Mouse (Mus musculus) left cerebral cortex, postnatal 36 days (tissue): ENCODE measurements at regions not wholly inside any gene's neighbourhood (a gene's known extent, or its start where the extent isn't known, plus 50 kb on each side); places are given as distances from the start of the nearest gene placed in this dataset.

Experiments
- DNase-seq, 2 experiments: peaks; one replicate each; pipeline ENCODE4 v3.0.0; 2021 to 2022; ENCODE audit warnings: low spot score in 2 of 2, mixed read lengths in 1 of 2
- intact Hi-C: fragments of 180-260 bp; cut with DNase I; formaldehyde crosslinking; loops from one replicate; pipeline ENCODE4 v1.15.1; 2025

DNA sequence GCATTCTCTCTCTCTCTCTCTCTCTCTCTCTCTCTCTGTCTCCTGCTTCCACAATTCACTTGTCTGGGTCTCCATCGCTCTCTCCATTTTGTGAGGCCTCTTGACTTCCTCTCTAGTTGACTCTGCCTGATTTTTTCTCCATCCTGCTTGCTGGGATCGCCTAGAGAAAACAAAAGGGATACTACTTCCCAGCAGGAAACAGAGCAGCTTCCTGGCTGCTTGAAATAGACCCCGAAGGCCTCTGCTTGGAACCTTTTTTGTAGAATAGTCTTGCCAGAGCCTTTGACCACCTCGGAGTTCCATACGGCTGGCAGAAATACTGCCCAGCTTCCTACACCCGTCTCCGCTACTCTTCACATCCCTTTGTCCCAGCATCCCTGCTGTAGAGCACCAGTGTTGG lies 210.7 kb downstream of the Zfp36l1 start:
- DNase-seq: no peak
- intact Hi-C loops: no loop called here

DNA sequence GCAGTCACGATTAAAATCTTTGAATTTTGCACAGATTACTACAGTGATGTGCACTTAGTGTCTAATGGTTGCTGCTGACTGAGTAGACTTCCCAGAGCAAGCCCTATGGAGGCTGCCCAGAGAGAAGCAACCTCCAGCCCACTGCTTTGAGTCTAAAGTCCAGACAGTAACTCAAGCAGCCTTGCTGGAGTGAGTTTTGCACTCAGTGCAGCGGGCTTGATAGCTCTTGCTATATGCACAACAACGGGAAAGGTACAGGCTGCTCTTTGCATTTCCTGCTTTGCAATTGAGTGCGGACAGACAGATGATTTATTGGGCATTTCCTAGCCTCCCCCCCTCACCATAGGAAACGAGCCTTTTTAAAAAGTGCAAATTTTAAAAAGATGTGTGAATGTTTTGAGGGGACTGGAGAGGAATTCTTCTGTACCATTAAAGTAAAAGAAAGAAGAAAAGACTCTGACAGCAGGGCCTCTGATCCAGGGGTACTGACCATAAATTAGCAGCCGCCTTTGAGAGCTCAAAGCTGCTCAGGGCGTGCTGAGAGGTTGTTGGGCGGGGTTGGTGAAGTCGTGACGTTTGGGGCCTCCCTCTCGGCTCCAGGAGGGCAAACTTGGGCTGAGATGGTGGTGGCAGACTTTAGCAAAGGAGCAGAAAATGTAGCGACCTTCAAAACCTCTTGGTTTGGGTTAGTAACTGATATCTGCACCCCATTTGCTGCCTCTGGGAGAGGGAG lies 214.4 kb downstream of the Zfp36l1 start:
- DNase-seq: no peak
- intact Hi-C loops: no loop called here

DNA sequence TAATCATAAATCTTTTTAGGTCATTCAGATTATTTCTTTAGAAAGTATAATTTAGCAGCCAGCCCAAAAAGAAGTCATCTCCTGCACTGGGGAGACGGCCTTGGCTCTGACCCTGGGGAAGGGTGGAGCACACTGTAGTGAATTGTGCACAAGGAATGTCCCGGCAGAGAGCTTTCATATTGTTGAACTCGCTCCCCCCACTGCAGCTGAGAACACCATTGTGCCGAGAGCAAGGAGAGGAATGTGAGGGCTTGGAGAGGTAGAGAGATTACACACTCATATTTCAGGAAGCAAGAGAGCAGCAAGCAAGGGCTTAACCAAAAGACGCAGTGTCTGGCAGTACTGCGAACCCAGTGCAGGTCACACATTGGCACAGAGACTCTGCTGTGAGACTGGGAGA lies 216.8 kb downstream of the Zfp36l1 start:
- intact Hi-C loops: no loop called here
- DNase-seq: no peak

DNA sequence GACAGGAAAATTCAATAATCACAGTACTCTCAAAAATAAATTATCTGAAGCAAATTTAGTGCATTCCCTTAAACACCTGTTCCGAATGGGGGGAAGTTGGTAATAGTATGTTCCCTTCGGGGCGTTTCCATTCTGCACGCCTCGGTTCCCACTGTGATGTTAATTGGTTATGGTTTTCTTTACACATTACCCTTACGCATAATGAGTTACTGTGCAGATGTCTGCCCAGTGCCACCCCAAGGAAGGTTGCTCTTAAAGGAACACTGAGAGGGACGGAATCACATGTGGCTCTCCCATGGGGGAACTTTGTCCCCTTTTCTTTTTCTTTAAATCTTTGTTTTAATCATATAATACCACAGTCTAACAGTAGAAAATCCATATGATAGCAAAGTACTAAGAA lies 217.5 kb downstream of the Zfp36l1 start:
- no peak for DNase-seq
- intact Hi-C loops: no loop called here

DNA sequence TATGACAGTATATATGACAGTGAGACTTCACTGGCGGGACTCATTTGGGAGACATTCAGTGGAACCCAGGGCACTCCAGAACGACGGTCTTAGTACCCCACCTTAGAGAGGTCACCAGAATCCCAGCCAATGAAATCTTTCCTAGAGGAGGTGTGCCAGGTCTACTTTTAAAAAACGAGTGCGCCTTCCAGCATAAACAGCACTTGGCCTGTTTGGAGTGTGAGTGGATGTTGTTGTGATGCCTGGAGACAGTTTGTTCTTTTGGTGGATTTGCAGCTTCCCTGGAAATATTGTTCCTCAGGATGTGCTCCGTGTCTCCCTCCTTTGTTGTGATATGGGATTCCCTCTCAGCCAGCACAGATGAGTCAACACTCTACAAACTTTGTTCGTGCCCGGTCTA lies 219.9 kb downstream of the Zfp36l1 start:
- DNase-seq: no peak
- intact Hi-C loops: no loop called here

DNA sequence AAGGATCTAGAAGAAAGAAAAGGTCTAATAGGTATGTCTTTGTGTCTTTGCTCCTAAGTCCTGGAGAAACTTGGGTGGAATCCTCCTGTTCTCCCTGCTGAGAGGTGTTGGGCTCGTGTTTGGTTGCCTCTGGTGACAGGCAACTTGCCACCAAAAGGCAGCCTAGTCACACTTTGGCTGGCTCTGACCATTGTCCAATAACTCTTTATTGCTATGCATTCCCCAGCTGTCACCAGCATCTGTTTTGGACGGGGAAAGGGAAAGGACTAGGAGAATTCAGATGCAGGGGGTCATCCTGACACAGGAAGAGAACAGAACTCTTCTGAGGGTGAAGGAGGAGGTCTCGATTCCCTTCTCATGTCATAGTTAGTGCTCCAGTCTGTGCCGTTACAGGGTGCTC lies 220.9 kb downstream of the Zfp36l1 start:
- intact Hi-C loops: no loop called here
- DNase-seq: no peak

DNA sequence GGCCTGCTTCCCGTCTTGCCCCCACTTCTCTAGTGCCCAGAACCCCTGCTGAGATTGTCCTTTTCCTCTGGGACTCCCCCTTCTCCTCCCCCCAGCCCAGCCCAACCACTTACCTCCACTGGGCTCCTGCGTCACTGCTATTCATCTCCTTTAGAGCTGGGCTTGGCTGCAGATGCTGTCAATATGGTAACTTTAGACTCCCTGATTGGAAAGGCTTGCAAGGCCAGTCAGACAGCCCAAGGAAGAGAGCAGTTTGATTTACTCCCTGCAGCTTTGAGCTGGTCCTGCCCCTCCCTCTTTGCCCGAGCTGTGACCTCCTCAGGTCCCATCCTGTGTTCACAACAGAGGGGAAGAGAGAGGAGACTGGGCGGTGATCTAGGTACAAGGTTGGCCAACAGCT lies 221.9 kb downstream of the Zfp36l1 start:
- intact Hi-C loops: no loop called here
- no peak for DNase-seq

DNA sequence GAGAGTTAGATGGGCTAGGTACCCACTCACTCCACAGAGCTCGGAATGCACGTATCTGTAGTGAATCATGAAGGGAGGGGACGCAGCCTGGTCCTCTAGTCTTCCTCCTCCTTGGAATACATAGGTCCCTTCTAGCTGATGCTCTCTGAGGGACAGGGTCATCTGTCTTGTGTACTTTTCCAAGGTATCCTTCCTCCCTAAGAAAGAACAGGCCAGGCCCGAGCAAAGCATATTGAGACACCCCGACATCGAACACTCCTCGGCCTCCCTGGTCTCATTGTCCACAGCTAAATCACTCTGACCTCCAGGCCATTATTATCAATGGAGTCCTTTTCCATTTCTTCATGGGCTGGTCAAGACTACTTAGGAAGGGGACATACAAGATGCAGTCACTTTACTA lies 222.5 kb downstream of the Zfp36l1 start:
- intact Hi-C loops: no loop called here
- DNase-seq: no peak

DNA sequence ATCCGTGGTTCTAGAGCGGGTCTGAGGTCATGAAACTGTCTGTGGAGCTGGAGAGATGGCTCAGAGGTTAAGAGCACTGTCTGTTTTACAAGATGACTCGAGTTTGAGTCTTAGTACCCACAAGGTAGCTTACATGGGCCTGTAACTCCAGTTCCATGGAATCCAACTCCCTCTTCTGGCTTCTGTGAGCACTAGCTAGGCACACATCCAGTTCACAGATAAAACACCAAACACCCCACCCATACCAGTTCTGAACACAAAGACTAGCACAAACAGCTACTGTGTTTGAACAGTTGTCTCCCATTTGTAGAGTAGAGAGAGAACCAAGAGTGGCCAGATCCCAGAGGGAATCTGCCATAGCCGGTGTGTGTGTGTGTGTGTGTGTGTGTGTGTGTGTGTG lies 224.0 kb downstream of the Zfp36l1 start:
- no peak for DNase-seq
- intact Hi-C loops: no loop called here

DNA sequence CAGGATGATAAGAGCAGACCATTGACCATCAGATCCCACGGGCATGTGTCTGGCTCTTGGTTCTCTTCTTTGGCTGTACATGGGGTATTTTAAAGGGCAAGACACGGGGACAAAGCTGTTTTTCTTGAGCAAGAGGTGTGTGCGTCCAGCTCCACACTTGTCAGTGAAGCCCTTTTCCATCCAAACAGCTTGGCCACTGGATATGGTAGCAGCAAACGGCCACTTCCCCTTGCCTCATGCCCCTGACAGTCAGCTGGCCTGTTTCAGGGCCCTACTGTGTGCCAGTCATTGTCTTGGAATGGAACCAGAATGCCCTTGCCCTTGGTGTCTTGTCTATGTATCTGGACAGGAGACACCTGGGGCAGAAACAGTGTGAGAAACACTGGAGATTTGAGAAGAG lies 224.7 kb downstream of the Zfp36l1 start:
- intact Hi-C loops: no loop called here

DNA sequence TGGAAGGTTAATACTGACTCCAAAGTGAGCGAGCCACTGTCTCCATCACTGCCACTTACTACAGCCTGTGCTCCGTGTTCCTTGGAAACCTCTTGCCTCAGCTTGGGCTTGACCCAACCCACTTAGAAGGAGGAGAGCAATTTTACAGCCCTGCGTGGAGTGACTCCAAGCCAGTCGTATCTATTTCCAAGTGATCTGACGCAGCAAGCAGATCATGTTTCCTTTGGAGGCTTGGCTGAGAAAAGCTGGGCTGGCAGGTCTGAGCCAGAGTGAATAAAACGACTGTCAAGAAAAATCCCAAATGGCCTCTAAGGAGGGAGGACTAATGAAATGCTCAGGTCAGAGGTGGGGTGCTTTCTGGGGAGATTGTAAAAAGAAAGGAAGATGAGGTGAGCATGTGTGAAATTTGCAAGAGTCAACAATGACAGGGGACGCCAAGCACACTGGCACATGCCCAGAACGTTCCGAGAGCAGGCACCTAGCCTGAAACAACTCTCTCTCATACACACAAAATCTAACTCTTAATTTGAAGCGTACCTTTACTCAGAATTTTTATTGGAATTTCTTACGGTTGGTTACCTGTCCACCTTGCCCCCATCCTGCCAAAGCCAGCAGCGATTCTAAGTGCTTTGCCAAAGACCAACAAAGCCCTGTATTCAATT lies 225.5 kb downstream of the Zfp36l1 start:
- no peak for DNase-seq
- intact Hi-C loops: no loop called here

More for the DNA sequence above, 224.7 kb downstream of the Zfp36l1 start:
- no peak for DNase-seq

DNA sequence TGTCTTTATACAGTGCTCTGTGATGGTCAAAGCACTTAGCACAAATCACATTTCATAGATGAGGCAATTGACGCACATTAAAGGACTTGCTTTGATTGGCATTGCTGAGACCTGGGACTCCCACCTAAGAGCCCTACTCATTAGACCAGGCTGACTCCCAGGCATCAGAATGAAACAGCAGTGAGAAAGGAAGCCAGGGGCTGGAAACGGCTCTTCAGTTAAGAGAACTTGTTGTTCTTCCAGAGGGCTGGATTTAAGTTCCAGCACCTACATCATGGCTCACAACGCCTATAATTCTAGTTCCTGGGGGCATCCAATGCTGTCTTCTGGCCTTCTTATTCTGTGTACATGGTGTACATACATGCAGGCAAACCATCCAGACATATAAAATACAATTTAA lies 226.3 kb downstream of the Zfp36l1 start:
- intact Hi-C loops: no loop called here

DNA sequence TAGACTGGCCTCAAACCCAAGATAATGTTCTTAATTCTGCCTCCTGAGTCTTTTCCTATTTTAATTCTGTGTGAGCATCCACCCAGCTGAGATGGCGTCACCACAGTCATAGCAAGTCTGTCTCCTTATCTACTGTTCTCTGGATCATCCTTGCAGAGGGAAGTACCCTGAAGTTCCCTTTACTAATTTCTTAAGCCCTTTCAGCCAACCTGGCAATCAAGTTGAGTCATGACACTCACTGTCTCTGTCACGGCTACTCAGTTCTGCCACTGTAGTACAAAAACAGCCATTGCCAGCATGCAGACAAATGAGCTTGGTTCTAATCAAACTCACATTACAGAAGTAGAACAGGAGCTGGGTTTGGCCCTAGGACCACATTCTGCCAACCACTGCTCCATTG lies 227.5 kb downstream of the Zfp36l1 start:
- intact Hi-C loops: no loop called here
- no peak for DNase-seq

More for the DNA sequence above, 226.3 kb downstream of the Zfp36l1 start:
- DNase-seq: no peak

DNA sequence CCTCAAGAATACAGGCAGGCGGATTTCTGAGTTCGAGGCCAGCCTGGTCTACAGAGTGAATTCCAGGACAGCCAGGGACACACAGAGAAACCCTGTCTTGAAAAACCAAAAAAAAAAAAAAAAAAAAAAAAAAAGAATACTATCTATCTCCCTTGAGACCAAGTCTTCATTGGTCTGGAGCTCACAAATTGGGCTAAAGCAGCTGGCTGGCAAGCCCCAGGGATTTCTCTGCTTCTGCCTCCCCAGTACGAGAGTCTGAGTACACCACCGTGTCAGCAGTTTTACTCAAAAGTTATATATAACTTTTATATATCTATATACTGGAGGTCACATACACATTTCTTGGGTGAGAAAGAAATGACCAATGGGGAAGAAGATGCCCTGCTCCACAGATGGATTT lies 229.2 kb downstream of the Zfp36l1 start:
- intact Hi-C loops: no loop called here
- no peak for DNase-seq

DNA sequence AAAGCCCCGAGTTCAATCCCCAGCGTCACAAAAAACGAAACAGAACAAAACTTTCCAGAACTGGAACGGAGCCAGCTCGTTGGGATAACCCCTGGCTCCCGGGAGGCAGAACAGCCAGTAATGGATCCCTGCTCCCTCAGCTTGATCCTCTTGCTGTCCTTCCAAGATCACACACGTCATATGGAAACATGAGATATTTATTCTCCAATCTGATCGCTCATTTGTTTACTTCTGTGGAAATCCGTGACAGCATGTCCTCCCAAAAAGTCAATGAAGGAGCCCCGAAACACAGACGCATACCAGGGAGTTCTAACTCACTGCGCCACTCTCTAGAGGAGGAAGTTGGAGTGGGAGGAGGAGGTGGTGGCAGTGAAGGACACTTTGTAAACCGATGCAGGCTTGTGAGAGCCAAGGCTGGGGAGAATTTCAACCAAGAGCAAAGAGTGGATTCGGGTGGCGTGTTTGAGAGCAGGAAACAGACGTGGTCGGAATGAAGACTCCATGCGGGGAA lies 232.0 kb downstream of the Zfp36l1 start:
- intact Hi-C loops: no loop called here
- DNase-seq: no peak

DNA sequence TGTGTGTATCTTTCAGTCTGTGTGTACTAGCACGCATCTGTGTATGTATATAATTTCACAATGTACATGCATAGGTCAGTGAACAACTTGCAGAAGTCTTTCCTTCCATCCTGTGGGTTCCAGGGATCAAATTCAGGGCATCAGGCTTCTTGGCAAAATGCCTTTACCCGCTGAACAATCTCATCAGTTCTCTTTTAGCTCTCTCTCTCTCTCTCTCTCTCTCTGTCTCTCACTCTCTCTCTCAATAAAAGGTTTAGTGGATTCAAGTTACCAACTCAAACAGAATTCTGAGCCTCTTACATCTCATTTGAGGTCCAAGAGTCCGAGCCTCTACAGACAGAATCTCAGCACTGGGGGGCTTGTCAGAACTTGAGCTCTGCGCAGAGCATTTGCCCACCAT lies 232.5 kb downstream of the Zfp36l1 start:
- intact Hi-C loops: no loop called here
- no peak for DNase-seq

DNA sequence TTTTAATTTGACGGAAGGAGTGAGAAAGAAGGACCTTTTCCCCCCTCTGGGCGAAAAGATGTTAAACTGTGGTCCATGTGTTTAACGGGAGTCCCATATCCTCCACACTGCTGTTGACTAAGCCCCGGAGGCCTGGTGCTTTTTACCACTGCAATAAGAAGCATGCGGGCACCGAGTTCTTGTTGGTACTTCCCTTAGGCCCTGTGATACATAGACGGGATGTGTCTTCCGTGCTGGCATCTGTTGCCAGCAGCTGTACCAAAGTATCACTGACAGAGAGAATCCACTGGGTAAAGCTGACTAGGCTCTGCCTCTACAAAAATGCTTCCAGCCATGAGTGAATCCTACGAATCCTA lies 232.9 kb downstream of the Zfp36l1 start:
- intact Hi-C loops: loop anchor here (5.0 kb wide), 1 partner anchor 128 kb away; no protein-coding TSS in a partner anchor
- no peak for DNase-seq

DNA sequence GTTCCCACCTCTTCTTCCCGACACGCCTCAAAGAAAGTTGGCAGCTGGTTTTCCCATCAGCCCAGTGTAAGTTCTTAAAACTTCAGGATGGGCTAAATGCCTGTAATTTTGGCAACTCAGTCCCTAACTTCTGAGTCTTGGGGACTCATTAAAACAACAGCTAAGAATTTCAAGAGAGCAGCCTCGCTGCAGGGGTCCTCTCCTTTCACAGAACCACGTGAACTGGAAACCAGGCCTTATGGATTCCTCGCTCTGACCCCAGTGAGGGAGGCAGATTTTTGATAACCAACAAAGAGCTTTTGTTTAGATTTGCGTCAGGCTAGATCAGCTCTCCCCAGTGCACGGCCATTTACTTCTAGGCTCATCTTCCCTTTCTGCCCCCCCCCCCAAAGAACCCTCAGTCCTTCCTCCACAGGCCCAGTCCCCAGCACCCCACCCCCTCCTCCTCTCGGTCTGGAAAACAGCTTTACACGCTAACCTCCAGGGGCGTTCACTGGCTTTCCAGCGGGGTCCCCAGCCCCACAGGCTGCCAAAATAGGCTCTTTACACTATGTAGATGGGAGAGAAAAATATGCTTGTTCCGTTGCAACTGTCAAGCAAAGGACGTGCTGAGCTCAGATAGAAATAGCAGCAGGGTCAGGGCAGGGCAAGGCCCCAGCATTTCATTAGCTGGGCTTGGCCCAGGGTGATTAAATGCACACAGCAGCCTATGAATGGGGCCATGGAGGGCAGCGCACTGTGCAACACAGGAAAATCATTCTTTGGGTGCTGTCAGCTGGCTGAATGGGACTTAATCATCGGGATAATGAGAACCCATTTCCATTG lies 233.5 kb downstream of the Zfp36l1 start:
- intact Hi-C loops: loop anchor here (5.0 kb wide), 1 partner anchor 127 kb away; no protein-coding TSS in a partner anchor
- DNase-seq: no peak

DNA sequence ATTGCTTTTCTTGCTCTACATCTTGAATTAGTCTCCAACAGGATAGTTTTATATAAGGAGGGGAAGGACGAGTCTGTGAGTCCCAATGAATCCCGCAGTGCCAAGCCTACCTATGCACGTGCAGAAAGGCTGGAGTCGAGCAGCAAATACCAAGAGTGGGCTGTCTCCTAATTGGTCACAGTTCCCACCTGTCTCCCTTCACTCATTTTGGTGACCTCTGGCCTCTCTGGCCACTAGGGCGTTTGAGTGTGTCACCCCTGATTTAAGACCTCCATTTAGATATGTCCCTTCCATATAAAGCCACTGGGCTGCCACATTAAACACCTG lies 234.1 kb downstream of the Zfp36l1 start:
- intact Hi-C loops: loop anchor here (5.0 kb wide), 1 partner anchor 126 kb away; no protein-coding TSS in a partner anchor
- no peak for DNase-seq

DNA sequence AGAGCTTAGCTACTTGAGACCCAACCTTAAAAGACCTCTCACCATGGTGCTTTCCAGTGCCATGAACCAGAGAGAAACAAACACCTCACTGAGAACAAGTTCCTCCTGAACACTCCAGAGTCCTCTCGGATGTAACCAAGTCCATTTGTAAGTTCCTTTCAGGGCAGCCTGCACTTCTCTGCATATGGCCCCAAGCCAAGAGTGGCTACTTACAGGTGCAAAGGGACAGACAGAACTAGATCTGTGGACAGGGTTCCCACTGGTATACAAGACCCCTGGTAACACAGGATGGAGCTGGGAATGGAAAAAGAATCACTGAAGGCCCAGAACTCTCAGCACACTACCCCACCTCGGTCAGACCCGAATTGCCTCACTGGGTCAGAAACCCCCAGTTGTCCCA lies 234.7 kb downstream of the Zfp36l1 start:
- no peak for DNase-seq
- intact Hi-C loops: loop anchor here (5.0 kb wide), 1 partner anchor 126 kb away; no protein-coding TSS in a partner anchor

DNA sequence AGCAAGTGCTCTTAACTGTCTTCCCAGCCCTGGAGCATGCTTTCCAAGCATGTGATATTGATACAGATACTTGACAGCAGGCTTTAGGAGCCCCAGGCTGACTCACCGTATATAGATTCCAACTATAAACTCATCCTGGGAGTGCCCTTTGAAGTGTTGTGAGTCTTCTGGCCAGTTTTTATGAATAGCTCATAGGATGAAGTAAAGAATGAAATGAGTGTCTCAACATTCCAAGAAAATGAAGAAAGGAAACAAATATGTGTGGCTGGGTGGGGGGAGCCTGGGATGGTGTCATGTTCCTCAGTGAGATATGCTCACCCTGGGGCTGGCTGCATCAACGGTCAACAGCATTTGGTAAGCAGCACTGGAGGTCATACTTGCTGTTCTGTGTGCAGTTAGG lies 238.5 kb downstream of the Zfp36l1 start:
- no peak for DNase-seq
- intact Hi-C loops: no loop called here
